Mouse (Mus musculus) forebrain, embryonic 13.5 days (tissue): ENCODE data around the gene Pigb. TPM values are rescaled to one million over a fixed set of nuclear protein-coding genes. Genes with fewer than 3 reads are reported as not detected.

Experiments used
- ATAC-seq: fragments of 200-750 bp; cut with Nextera tagmentation; 2 replicates; pipeline ENCODE4 v1.8.0; 2017
- H3K27ac ChIP-seq: fragments of 300-500 bp; sonication (generic); 2 replicates; pipeline ENCODE4 v1.5.1; 2015; ENCODE audit warnings: inconsistent platforms, mild to moderate bottlenecking, moderate library complexity
- H3K27me3 ChIP-seq: fragments of 300-500 bp; sonication (generic); 2 replicates; pipeline ENCODE4 v1.6.1; 2015; ENCODE audit warnings: mild to moderate bottlenecking, inconsistent platforms
- H3K36me3 ChIP-seq: fragments of 300-500 bp; sonication (generic); 2 replicates; pipeline ENCODE4 v1.6.1; 2015; ENCODE audit warnings: mild to moderate bottlenecking, inconsistent platforms; ENCODE audit not compliant: poor library complexity, severe bottlenecking
- H3K4me1 ChIP-seq: fragments of 300-500 bp; sonication (generic); 2 replicates; pipeline ENCODE4 v1.6.1; 2015; ENCODE audit warnings: inconsistent platforms
- H3K4me2 ChIP-seq: fragments of 300-500 bp; sonication (generic); 2 replicates; pipeline ENCODE4 v1.6.1; 2015; ENCODE audit warnings: inconsistent platforms, mild to moderate bottlenecking, moderate library complexity
- H3K4me3 ChIP-seq: fragments of 300-500 bp; sonication (generic); 2 replicates; pipeline ENCODE4 v1.5.1; 2015; ENCODE audit warnings: mild to moderate bottlenecking, inconsistent platforms
- H3K9ac ChIP-seq: fragments of 300-500 bp; sonication (generic); 2 replicates; pipeline ENCODE4 v1.6.1; 2015; ENCODE audit warnings: mild to moderate bottlenecking, inconsistent platforms
- H3K9me3 ChIP-seq: fragments of 300-500 bp; sonication (generic); replicated peaks from 2 replicates; pipeline ENCODE4 v1.6.1; 2016; ENCODE audit warnings: inconsistent platforms
- WGBS: fragments of 180-500 bp; shearing (Covaris S2); methylation state at CpG from one replicate; pipeline ENCODE4 v1.1.7; 2015; 5-methylcytosine and 5-hydroxymethylcytosine counted together
- polyA plus RNA-seq: library from polyadenylated mRNA; unstranded; fragments of >200 nt; fragmentation: Nextera tagmentation; extraction: Ambion mirVana; gene quantifications from 2 replicates; pipeline ENCODE4 v1.2.1, GENCODE M21; 2015

The Pigb gene
- polyA plus RNA-seq, 1 experiment from 2014 or later = 8.4 TPM

- Histone ChIP-seq H3K4me2 (no peak overlapping the region), H3K9ac (no peak overlapping the region), H3K4me3 (no peak overlapping the region), H3K27me3 (no peaks in the 10 kb centered on the region), H3K27ac (no peak overlapping the region), H3K4me1 (no peaks in the 10 kb centered on the region), H3K36me3 (no peaks in the 10 kb centered on the region), H3K9me3 (no peaks in the 10 kb centered on the region)
- ATAC-seq = no peak
- WGBS = 94% methylated on average over 6 of the region's 6 CpGs
Measured at GRCm38 (mm10) chr9:73068688-73069087, 28.5 kb upstream of the Pigb start.

DNA sequence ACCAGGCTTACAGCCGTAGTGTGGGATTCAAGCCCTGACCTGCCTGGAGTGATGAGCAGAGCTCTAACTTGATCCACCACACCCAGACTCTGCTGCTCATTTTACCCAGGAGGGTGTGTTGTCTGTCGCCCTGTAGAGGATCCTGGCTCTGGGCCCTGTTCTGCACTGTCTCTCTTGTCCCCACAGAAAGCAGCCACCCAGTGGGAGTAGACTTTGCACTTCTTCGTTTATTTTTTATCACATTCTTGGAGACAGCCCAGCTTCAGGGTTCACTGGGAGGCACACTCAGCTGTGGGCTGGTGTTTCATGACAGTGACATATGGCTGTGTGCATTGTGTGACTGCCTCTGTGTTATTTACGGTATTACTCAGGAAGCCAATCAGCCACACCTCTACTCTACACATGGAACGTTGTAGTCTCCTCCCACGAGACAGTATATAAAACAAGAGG lies 28.1 kb upstream of the Pigb start:
- Histone ChIP-seq H3K9ac (no peak overlapping the region), H3K4me2 (no peak overlapping the region), H3K9me3 (no peaks in the 10 kb centered on the region), H3K4me3 (no peak overlapping the region), H3K4me1 (0 out of 2 replicates have a peak, but pooled peaks cover 2% of the 10 kb centered on the region), H3K27ac (no peak overlapping the region), H3K36me3 (no peaks in the 10 kb centered on the region), H3K27me3 (no peaks in the 10 kb centered on the region)
- ATAC-seq = no peak
- 78% methylated on average over 6 of the region's 6 CpGs for WGBS

DNA sequence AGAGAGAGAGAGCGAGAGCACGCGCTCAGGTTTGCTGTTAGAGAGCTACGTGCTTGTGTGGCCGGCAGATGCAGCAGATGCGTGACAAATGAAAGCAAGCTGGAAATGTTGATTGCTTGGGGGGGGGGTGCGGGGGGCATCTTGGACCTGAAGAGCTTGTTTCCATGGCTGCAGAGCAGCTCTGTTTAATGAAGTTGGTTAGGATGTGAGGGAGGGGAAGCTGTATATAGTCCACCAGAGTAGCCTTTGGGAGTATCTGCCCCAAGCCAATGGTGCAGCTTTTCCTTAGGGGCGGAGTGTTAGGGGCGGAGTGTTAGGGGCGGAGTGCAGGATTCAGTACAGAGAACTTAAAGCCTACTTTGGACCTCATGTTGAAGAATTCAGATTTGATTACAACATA lies 26.9 kb upstream of the Pigb start:
- Histone ChIP-seq H3K4me2 (no peak overlapping the region), H3K36me3 (no peaks in the 10 kb centered on the region), H3K9ac (no peak overlapping the region), H3K4me3 (no peak overlapping the region), H3K27ac (no peak overlapping the region), H3K4me1 (0 out of 2 replicates have a peak, but pooled peaks cover 2% of the 10 kb centered on the region), H3K9me3 (no peaks in the 10 kb centered on the region), H3K27me3 (no peaks in the 10 kb centered on the region)
- WGBS = 48% methylated on average over 10 of the region's 10 CpGs
- ATAC-seq = 0 out of 2 replicates have a peak, but pooled peaks have one; percentile 50

- WGBS = 36% methylated on average over 15 of the region's 15 CpGs
- ATAC-seq = no peak
- Histone ChIP-seq H3K27ac (no peak overlapping the region), H3K4me3 (no peak overlapping the region), H3K27me3 (no peaks in the 10 kb centered on the region), H3K36me3 (no peaks in the 10 kb centered on the region), H3K4me1 (0 out of 2 replicates have a peak, but pooled peaks cover 2% of the 10 kb centered on the region), H3K4me2 (peak overlapping the region; percentile 29), H3K9ac (no peak overlapping the region), H3K9me3 (no peaks in the 10 kb centered on the region)
Measured at GRCm38 (mm10) chr9:73063621-73064290, 23.6 kb upstream of the Pigb start.

GRCm38 (mm10) chr9:73059224-73059623 lies 19.0 kb upstream of the Pigb start:
- H3K9ac ChIP-seq = no peak overlapping the region
- no peak for ATAC-seq
- 84% methylated on average over 4 of the region's 4 CpGs for WGBS
- H3K36me3 ChIP-seq = no peaks in the 10 kb centered on the region
- H3K27me3 ChIP-seq = no peaks in the 10 kb centered on the region
- 0 out of 2 replicates have a peak, but pooled peaks cover 2% of the 10 kb centered on the region for H3K4me1 ChIP-seq
- H3K4me3 ChIP-seq = no peak overlapping the region
- no peak overlapping the region for H3K4me2 ChIP-seq
- no peaks in the 10 kb centered on the region for H3K9me3 ChIP-seq
- no peak overlapping the region for H3K27ac ChIP-seq

DNA sequence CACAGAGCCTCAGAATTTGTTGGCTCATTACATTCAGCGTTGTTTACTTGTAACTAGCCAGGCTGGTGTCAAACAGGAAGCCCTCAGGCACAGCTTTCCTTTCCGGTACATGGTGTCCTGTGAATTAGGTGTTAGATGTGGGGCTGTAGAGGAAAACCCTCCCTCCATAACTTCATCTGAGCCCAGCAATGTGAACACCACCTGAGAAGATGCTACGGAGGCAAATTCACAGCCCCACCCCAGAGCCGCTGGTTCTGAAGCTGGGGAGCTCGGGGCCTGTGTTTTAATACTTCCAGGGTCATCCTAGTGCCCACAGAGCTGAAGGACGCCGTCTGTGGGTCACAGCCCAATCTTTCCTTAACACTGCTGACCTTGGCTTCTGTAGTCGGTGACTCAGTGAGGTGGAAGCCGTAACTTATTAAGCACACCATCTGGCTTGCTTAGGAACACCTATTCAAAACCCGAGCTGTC lies 15.3 kb upstream of the Pigb start:
- 69% methylated on average over 10 of the region's 10 CpGs for WGBS
- Histone ChIP-seq H3K27me3 (no peaks in the 10 kb centered on the region), H3K27ac (no peak overlapping the region), H3K9me3 (no peaks in the 10 kb centered on the region), H3K9ac (no peak overlapping the region), H3K4me2 (no peak overlapping the region), H3K4me1 (no peaks in the 10 kb centered on the region), H3K4me3 (no peak overlapping the region), H3K36me3 (no peaks in the 10 kb centered on the region)
- no peak for ATAC-seq

GRCm38 (mm10) chr9:73050606-73051005 lies 10.4 kb upstream of the Pigb start:
- H3K4me1 ChIP-seq = peaks cover 3% of the 10 kb centered on the region; the same call in 1 of the 2 replicates
- H3K4me3 ChIP-seq = no peak overlapping the region
- H3K36me3 ChIP-seq = no peaks in the 10 kb centered on the region
- no peak overlapping the region for H3K4me2 ChIP-seq
- no peaks in the 10 kb centered on the region for H3K9me3 ChIP-seq
- 41% methylated on average over 8 of the region's 8 CpGs for WGBS
- no peak for ATAC-seq
- no peak overlapping the region for H3K27ac ChIP-seq
- H3K27me3 ChIP-seq = no peaks in the 10 kb centered on the region
- H3K9ac ChIP-seq = no peak overlapping the region

DNA sequence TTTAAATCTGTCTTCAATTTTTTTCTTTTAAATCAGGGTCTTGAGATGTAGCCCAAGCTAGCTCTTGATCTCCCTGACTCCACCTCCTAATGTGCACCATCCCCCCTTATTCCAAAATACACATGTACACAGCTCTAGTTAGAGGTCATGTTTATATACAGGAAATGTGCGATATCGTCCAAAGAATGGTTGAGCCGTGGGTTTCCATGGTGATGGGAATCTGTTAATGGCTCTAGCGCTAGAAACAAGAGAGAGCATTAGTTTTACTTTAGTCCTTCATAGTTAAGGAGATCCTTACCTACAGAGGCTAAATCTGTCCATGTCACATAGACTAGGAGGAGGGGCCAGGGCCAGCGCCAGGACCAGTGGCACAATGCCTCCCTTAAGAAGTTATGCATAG lies 9.7 kb upstream of the Pigb start:
- Histone ChIP-seq H3K4me3 (no peak overlapping the region), H3K4me1 (peaks cover 8% of the 10 kb centered on the region), H3K36me3 (no peaks in the 10 kb centered on the region), H3K9me3 (no peaks in the 10 kb centered on the region), H3K27ac (no peak overlapping the region), H3K9ac (no peak overlapping the region), H3K4me2 (no peak overlapping the region), H3K27me3 (no peaks in the 10 kb centered on the region)
- WGBS = 57% methylated on average over 5 of the region's 5 CpGs
- no peak for ATAC-seq

DNA sequence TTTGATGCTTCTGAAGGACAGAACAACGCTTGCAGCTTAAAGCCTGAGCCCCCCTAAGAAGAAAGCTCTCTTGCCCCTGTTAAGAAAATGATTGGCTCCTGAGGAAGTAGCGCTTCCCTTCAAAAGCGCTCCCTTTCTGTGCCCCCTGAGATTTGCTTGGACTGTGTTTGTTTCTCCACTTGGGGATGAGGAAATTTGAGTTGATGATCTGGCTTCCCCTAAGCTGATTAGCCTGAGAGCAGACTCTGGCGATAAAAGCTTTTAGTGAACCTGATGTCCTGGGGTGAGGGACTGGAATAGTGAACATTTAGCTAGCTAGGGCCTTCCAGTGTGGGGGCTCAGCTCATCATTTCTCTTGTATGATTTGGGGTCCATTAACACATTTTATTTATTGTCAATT lies 8.7 kb upstream of the Pigb start:
- Histone ChIP-seq H3K4me1 (peaks cover 16% of the 10 kb centered on the region), H3K9ac (no peak overlapping the region), H3K36me3 (no peaks in the 10 kb centered on the region), H3K27me3 (no peaks in the 10 kb centered on the region), H3K27ac (no peak overlapping the region), H3K4me2 (no peak overlapping the region), H3K4me3 (no peak overlapping the region), H3K9me3 (no peaks in the 10 kb centered on the region)
- ATAC-seq = no peak
- WGBS = 2% methylated on average over 4 of the region's 4 CpGs

- Histone ChIP-seq H3K4me1 (peaks cover 16% of the 10 kb centered on the region), H3K4me2 (no peak overlapping the region), H3K9ac (no peak overlapping the region), H3K27ac (no peak overlapping the region), H3K4me3 (no peak overlapping the region), H3K36me3 (no peaks in the 10 kb centered on the region), H3K27me3 (no peaks in the 10 kb centered on the region), H3K9me3 (no peaks in the 10 kb centered on the region)
- no peak for ATAC-seq
- 91% methylated on average over 2 of the region's 2 CpGs for WGBS
Measured at GRCm38 (mm10) chr9:73047906-73048305, 7.7 kb upstream of the Pigb start.

GRCm38 (mm10) chr9:73045711-73046110 lies 5.5 kb upstream of the Pigb start:
- Histone ChIP-seq H3K27me3 (no peaks in the 10 kb centered on the region), H3K9me3 (no peaks in the 10 kb centered on the region), H3K4me2 (no peak overlapping the region), H3K4me1 (peaks cover 16% of the 10 kb centered on the region), H3K27ac (no peak overlapping the region), H3K4me3 (no peak overlapping the region), H3K9ac (no peak overlapping the region), H3K36me3 (no peaks in the 10 kb centered on the region)
- 84% methylated on average over 10 of the region's 10 CpGs for whole genome bisulfite sequencing
- no peak for ATAC-seq

GRCm38 (mm10) chr9:73045204-73045603 lies 5.0 kb upstream of the Pigb start:
- Histone ChIP-seq H3K9me3 (no peaks in the 10 kb centered on the region), H3K4me2 (peak overlapping the region; percentile 83), H3K27me3 (no peaks in the 10 kb centered on the region), H3K4me3 (peak overlapping the region; percentile 44), H3K36me3 (no peaks in the 10 kb centered on the region), H3K9ac (peak overlapping the region; percentile 71; the same call in 1 of the 2 replicates), H3K27ac (no peak overlapping the region), H3K4me1 (peaks cover 21% of the 10 kb centered on the region)
- no peak for ATAC-seq
- WGBS = 22% methylated on average over 7 of the region's 7 CpGs
